Mouse (Mus musculus) MEL (cell line): ENCODE data around the gene Foxb2. TPM values are rescaled to one million over a fixed set of nuclear protein-coding genes. Genes with fewer than 3 reads are reported as not detected.

Experiments used
- DNase-seq: peaks from one replicate; pipeline ENCODE4 v3.0.0; 2011; ENCODE audit warnings: low read depth, low spot score
- H3K27ac ChIP-seq: 2 replicates; pipeline ENCODE4 v1.5.1; 2012; ENCODE audit warnings: low read depth, mild to moderate bottlenecking, control low read depth, low read length, moderate library complexity; ENCODE audit not compliant: control insufficient read depth
- H3K27me3 ChIP-seq, 2 experiments: fragments of 150-350 bp in 1 of 2; sonication (generic) in 1 of 2; 2 replicates each; pipeline ENCODE4 v1.6.1; 2012; ENCODE audit warnings: low read length in 2 of 2, mild to moderate bottlenecking in 2 of 2, improper control_type of control experiment in 1 of 2, moderate library complexity in 1 of 2; ENCODE audit not compliant: insufficient read depth in 2 of 2, control insufficient read depth in 1 of 2
- H3K36me3 ChIP-seq, 2 experiments: 2 replicates each; pipeline ENCODE4 v1.6.1; 2012 to 2014; ENCODE audit warnings: low read length in 2 of 2, improper control_type of control experiment in 1 of 2, inconsistent platforms in 1 of 2, mild to moderate bottlenecking in 1 of 2; ENCODE audit not compliant: insufficient read depth in 2 of 2, control insufficient read depth in 1 of 2
- H3K4me1 ChIP-seq, 2 experiments: fragments of 150-350 bp in 1 of 2; sonication (generic) in 1 of 2; 2 replicates each; pipeline ENCODE4 v1.6.1; 2012; ENCODE audit warnings: low read length in 2 of 2, improper control_type of control experiment in 1 of 2, mild to moderate bottlenecking in 1 of 2; ENCODE audit not compliant: insufficient read depth in 2 of 2, control insufficient read depth in 1 of 2
- H3K4me3 ChIP-seq, 2 experiments: fragments of 150-350 bp in 1 of 2; sonication (generic) in 1 of 2; 2 replicates each; pipeline ENCODE4 v1.5.1; 2012; ENCODE audit warnings: low read depth in 2 of 2, low read length in 2 of 2, mild to moderate bottlenecking in 2 of 2, moderate library complexity in 2 of 2, control low read depth in 1 of 2, improper control_type of control experiment in 1 of 2; ENCODE audit not compliant: control insufficient read depth in 1 of 2, insufficient read depth in 1 of 2
- H3K79me2 ChIP-seq: 2 replicates; pipeline ENCODE4 v1.6.1; 2012; ENCODE audit warnings: mild to moderate bottlenecking, low read length, moderate library complexity; ENCODE audit not compliant: control insufficient read depth, poor library complexity, insufficient read depth
- H3K9ac ChIP-seq: 2 replicates; pipeline ENCODE4 v1.6.1; 2012; ENCODE audit warnings: low read depth, mild to moderate bottlenecking, control low read depth, low read length, moderate library complexity; ENCODE audit not compliant: control insufficient read depth, poor library complexity, severe bottlenecking
- H3K9me3 ChIP-seq: fragments of 150-350 bp; sonication (generic); replicated peaks from 2 replicates; pipeline ENCODE4 v1.6.1; 2012; ENCODE audit warnings: mild to moderate bottlenecking, low read length, improper control_type of control experiment, moderate library complexity; ENCODE audit not compliant: insufficient read depth
- CHD1 ChIP-seq: IDR thresholded peaks from 2 replicates; pipeline ENCODE4 v1.6.1; 2012; ENCODE audit warnings: low read depth, mild to moderate bottlenecking, inconsistent platforms, low read length, improper control_type of control experiment
- CHD2 ChIP-seq: IDR thresholded peaks from 2 replicates; pipeline ENCODE4 v1.6.1; 2011; ENCODE audit warnings: low read length, improper control_type of control experiment
- E2F4 ChIP-seq: IDR thresholded peaks from 2 replicates; pipeline ENCODE4 v1.6.1; 2011; ENCODE audit warnings: low read depth, low read length, improper control_type of control experiment, borderline replicate concordance
- ELF1 ChIP-seq: IDR thresholded peaks from 2 replicates; pipeline ENCODE4 v1.6.1; 2014; ENCODE audit warnings: low read depth, mild to moderate bottlenecking, inconsistent platforms, low read length, improper control_type of control experiment, moderate library complexity
- EP300 ChIP-seq, 2 experiments: IDR thresholded peaks; 2 replicates each; pipeline ENCODE4 v1.6.1; 2011; ENCODE audit warnings: improper control_type of control experiment in 2 of 2, low read length in 2 of 2, low read depth in 1 of 2, mild to moderate bottlenecking in 1 of 2
- GABPA ChIP-seq: IDR thresholded peaks from 2 replicates; pipeline ENCODE4 v1.6.1; 2012; ENCODE audit warnings: low read depth, mild to moderate bottlenecking, inconsistent platforms, low read length, improper control_type of control experiment, moderate library complexity
- GATA1 ChIP-seq: IDR thresholded peaks from 2 replicates; pipeline ENCODE4 v1.6.1; 2011; ENCODE audit warnings: low read depth, low read length, improper control_type of control experiment
- JUND ChIP-seq: IDR thresholded peaks from 2 replicates; pipeline ENCODE4 v1.6.1; 2011; ENCODE audit warnings: low read depth, mild to moderate bottlenecking, improper control_type of control experiment, low read length
- KAT2A ChIP-seq: conservative IDR thresholded peaks from 2 replicates; pipeline ENCODE4 v1.6.1; 2012; ENCODE audit warnings: low read depth, low read length, improper control_type of control experiment, inconsistent platforms
- MAZ ChIP-seq: IDR thresholded peaks from 2 replicates; pipeline ENCODE4 v1.6.1; 2012; ENCODE audit warnings: low read depth, mild to moderate bottlenecking, inconsistent platforms, low read length, improper control_type of control experiment
- MXI1 ChIP-seq: IDR thresholded peaks from 2 replicates; pipeline ENCODE4 v1.6.1; 2011; ENCODE audit warnings: mild to moderate bottlenecking, low read depth, low read length, improper control_type of control experiment
- MYC ChIP-seq: IDR thresholded peaks from 2 replicates; pipeline ENCODE4 v1.6.1; 2011; ENCODE audit warnings: low read depth, mild to moderate bottlenecking, low read length, improper control_type of control experiment, moderate library complexity
- NRF1 ChIP-seq: IDR thresholded peaks from 2 replicates; pipeline ENCODE4 v1.6.1; 2014; ENCODE audit warnings: low read depth, mild to moderate bottlenecking, inconsistent platforms, low read length, improper control_type of control experiment, moderate library complexity; ENCODE audit not compliant: poor library complexity, insufficient read depth, severe bottlenecking
- POLR2A ChIP-seq, 2 experiments: IDR thresholded peaks; 2 replicates each; pipeline ENCODE4 v1.6.1; 2011 to 2012; ENCODE audit warnings: low read length in 2 of 2, mild to moderate bottlenecking in 2 of 2, control low read depth in 1 of 2, improper control_type of control experiment in 1 of 2, low read depth in 1 of 2, moderate library complexity in 1 of 2; ENCODE audit not compliant: control insufficient read depth in 1 of 2, insufficient read depth in 1 of 2, poor library complexity in 1 of 2
- RAD21 ChIP-seq: IDR thresholded peaks from 2 replicates; pipeline ENCODE4 v1.6.1; 2011; ENCODE audit warnings: mild to moderate bottlenecking, low read depth, low read length, improper control_type of control experiment
- SMC3 ChIP-seq: IDR thresholded peaks from 2 replicates; pipeline ENCODE4 v1.6.1; 2011; ENCODE audit warnings: low read depth, low read length, improper control_type of control experiment
- TAL1 ChIP-seq: IDR thresholded peaks from 2 replicates; pipeline ENCODE4 v1.6.1; 2012; ENCODE audit warnings: mild to moderate bottlenecking, inconsistent platforms, low read length, moderate library complexity, mixed read lengths
- ZMIZ1 ChIP-seq: IDR thresholded peaks from 2 replicates; pipeline ENCODE4 v1.6.1; 2012; ENCODE audit warnings: low read depth, mild to moderate bottlenecking, inconsistent platforms, low read length, improper control_type of control experiment, moderate library complexity
- polyA plus RNA-seq, 2 experiments: library from polyadenylated mRNA; stranded (reverse) in 1 of 2; unstranded in 1 of 2; fragments of >175 nt in 1 of 2; fragments of >200 nt in 1 of 2; gene quantifications; 2 replicates each; pipeline versions ENCODE4 v1.2.1 to v1.2.4; 2012; ENCODE audit warnings: low replicate concordance in 2 of 2, low read depth in 1 of 2; ENCODE audit not compliant: insufficient read length in 2 of 2, insufficient read depth in 1 of 2, missing spikeins in 1 of 2
- total RNA-seq: library from RNA; depleted of rRNA; stranded (reverse); fragments of 300-350 nt; gene quantifications from 2 replicates; pipeline ENCODE4 v1.2.3, GENCODE M21; 2012

The Foxb2 gene
- total and polyA plus RNA-seq, 3 experiments, result not detected

DNA sequence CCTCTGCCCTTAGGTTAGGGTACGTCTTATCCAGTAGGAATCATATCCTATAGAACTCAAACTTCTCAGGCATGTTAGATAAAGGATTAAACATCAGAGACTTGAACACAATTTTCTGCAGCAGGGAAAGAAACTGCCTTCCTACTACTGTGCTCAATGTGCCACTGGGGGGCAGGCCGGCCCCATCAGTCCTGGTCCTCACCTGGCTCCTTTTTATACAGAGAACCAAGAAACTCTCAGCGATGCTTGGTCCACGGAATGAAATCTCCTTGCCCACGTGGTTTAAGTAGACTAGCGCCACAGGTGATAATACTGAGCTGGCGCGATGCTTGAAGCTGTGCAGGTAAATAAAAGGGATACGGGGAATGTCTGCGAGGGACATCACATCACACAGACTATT lies 26.1 kb upstream of the Foxb2 start:
- no peaks in the 10 kb centered on the region for H3K27me3 ChIP-seq
- H3K4me3 ChIP-seq, result no peak overlapping the region
- H3K79me2 ChIP-seq, result no peaks in the 10 kb centered on the region
- no peaks in the 10 kb centered on the region for H3K4me1 ChIP-seq
- H3K9ac ChIP-seq, result no peak overlapping the region
- no peak overlapping the region for H3K27ac ChIP-seq
- no peak for TF ChIP-seq TAL1
- no peak for TF ChIP-seq ZMIZ1
- no peak for TF ChIP-seq GATA1
- no peak for TF ChIP-seq JUND
- no peak for TF ChIP-seq MYC
- TF ChIP-seq GABPA, result no peak
- no peak for TF ChIP-seq ELF1
- TF ChIP-seq KAT2A, result no peak
- TF ChIP-seq CHD1, result no peak
- no peak for TF ChIP-seq NRF1
- TF ChIP-seq EP300 (IDR thresholded peaks at IDR 0.05; ENCODE audit: low read depth in 1 of 2, low read length in 2 of 2), result no peak
- TF ChIP-seq MXI1, result no peak
- TF ChIP-seq MAZ, result no peak
- TF ChIP-seq CHD2, result no peak
- DNase-seq, result no peak
- H3K9me3 ChIP-seq, result no peaks in the 10 kb centered on the region
- no peaks in the 10 kb centered on the region for H3K36me3 ChIP-seq

- H3K79me2 ChIP-seq, result no peaks in the 10 kb centered on the region
- H3K4me1 ChIP-seq, result no peaks in the 10 kb centered on the region
- H3K4me3 ChIP-seq, result no peak overlapping the region
- TF ChIP-seq MAZ (no peak), SMC3 (no peak), E2F4 (no peak), RAD21 (no peak), POLR2A (IDR thresholded peaks at IDR 0.05; ENCODE audit: control insufficient read depth in 1 of 2, insufficient read depth in 1 of 2, low read depth in 1 of 2, low read length in 2 of 2, poor library complexity in 1 of 2) (no peak), TAL1 (no peak)
- H3K27ac ChIP-seq, result no peak overlapping the region
- no peaks in the 10 kb centered on the region for H3K27me3 ChIP-seq
- H3K9me3 ChIP-seq, result no peaks in the 10 kb centered on the region
- peak; percentile 2 for DNase-seq
- H3K9ac ChIP-seq, result no peak overlapping the region
- no peaks in the 10 kb centered on the region for H3K36me3 ChIP-seq
These were observed 25.0 kb upstream of the Foxb2 start for GRCm38 (mm10) chr19:16898576-16898975.
